Mouse (Mus musculus): ENCODE measurements around the gene Diexf. TPM values are rescaled to one million over a fixed set of nuclear protein-coding genes. Genes with fewer than 3 reads are reported as not detected.

The Diexf gene
- total and polyA plus RNA-seq, 2 experiments from 2014 or later, result 3.5 to 8.6 TPM

- H3K4me1 ChIP-seq (ENCODE audit: insufficient read depth, low read length), result peaks cover 12% of the 10 kb centered on the region
- DNase-seq (ENCODE audit: low spot score) (no peak), ATAC-seq (no peak)
- no peak within 1 kb of the TSS for H3K27ac ChIP-seq
- H3K4me3 ChIP-seq (ENCODE audit: low read length), result no peak within 1 kb of the TSS
- H3K9me3 ChIP-seq (ENCODE audit: low read length), result no peaks in the 10 kb centered on the region
- whole genome bisulfite sequencing, result 92% methylated on average over 3 of the region's 3 CpGs
- no peaks in the 10 kb centered on the region for H3K27me3 ChIP-seq (ENCODE audit: insufficient read depth, low read length)
- no peak within 1 kb of the TSS for H3K4me2 ChIP-seq (ENCODE audit: low read depth, low read length)
- no peak within 1 kb of the TSS for H3K9ac ChIP-seq (replicated peaks; ENCODE audit: low read length)
- TF ChIP-seq CTCF (IDR thresholded peaks at IDR 0.05; ENCODE audit: low read depth), result no peak
- H3K36me3 ChIP-seq (ENCODE audit: insufficient read depth, low read length), result no peaks in the 10 kb centered on the region
Measured at GRCm38 (mm10) chr1:193167746-193168145, 37.7 kb upstream of the Diexf start, which contains the start of gene A130010J15Rik. Gene A130010J15Rik (plus strand): TSS chr1:193168046.

- H3K4me2 ChIP-seq (ENCODE audit: low read depth, low read length), result peak overlapping the region; percentile 36; the same call in 1 of the 2 replicates
- H3K27me3 ChIP-seq (ENCODE audit: insufficient read depth, low read length), result no peaks in the 10 kb centered on the region
- H3K9ac ChIP-seq (replicated peaks; ENCODE audit: low read length), result no peak overlapping the region; the same call in 1 of the 2 replicates
- no peaks in the 10 kb centered on the region for H3K36me3 ChIP-seq (ENCODE audit: insufficient read depth, low read length)
- H3K4me1 ChIP-seq (ENCODE audit: insufficient read depth, low read length), result 0 out of 2 replicates have a peak, but pooled peaks cover 4% of the 10 kb centered on the region
- TF ChIP-seq CTCF (IDR thresholded peaks at IDR 0.05; ENCODE audit: low read depth), result no peak
- DNase-seq (ENCODE audit: low spot score), result no peak
- ATAC-seq, result no peak
- H3K27ac ChIP-seq, result no peak overlapping the region
- no peak overlapping the region for H3K4me3 ChIP-seq (ENCODE audit: low read length)
- H3K9me3 ChIP-seq (ENCODE audit: low read length), result no peaks in the 10 kb centered on the region
- 17% methylated on average over 18 of the region's 18 CpGs for WGBS
Measured at GRCm38 (mm10) chr1:193160317-193161032, 30.4 kb upstream of the Diexf start.

- no peak overlapping the region for H3K4me3 ChIP-seq (ENCODE audit: low read length)
- no peak overlapping the region for H3K9ac ChIP-seq (replicated peaks; ENCODE audit: low read length)
- no peaks in the 10 kb centered on the region for H3K36me3 ChIP-seq (ENCODE audit: insufficient read depth, low read length)
- H3K4me2 ChIP-seq (ENCODE audit: low read depth, low read length), result no peak overlapping the region
- H3K27me3 ChIP-seq (ENCODE audit: insufficient read depth, low read length), result no peaks in the 10 kb centered on the region
- DNase-seq (ENCODE audit: low spot score) (no peak), ATAC-seq (no peak)
- no peaks in the 10 kb centered on the region for H3K9me3 ChIP-seq (ENCODE audit: low read length)
- WGBS, result 60% methylated on average over 1 of the region's 1 CpGs
- no peak for TF ChIP-seq CTCF (IDR thresholded peaks at IDR 0.05; ENCODE audit: low read depth)
- H3K27ac ChIP-seq, result no peak overlapping the region
- H3K4me1 ChIP-seq (ENCODE audit: insufficient read depth, low read length), result 0 out of 2 replicates have a peak, but pooled peaks cover 4% of the 10 kb centered on the region
Measured at GRCm38 (mm10) chr1:193159613-193160012, 29.5 kb upstream of the Diexf start.

- Histone ChIP-seq H3K27me3 (ENCODE audit: insufficient read depth, low read length) (peaks cover 4% of the 10 kb centered on the region; the same call in 1 of the 2 replicates), H3K9ac (replicated peaks; ENCODE audit: low read length) (no peak overlapping the region), H3K27ac (no peak overlapping the region), H3K36me3 (ENCODE audit: insufficient read depth, low read length) (no peaks in the 10 kb centered on the region), H3K4me3 (ENCODE audit: low read length) (no peak overlapping the region), H3K9me3 (ENCODE audit: low read length) (no peaks in the 10 kb centered on the region), H3K4me2 (ENCODE audit: low read depth, low read length) (no peak overlapping the region), H3K4me1 (ENCODE audit: insufficient read depth, low read length) (0 out of 2 replicates have a peak, but pooled peaks cover 4% of the 10 kb centered on the region)
- TF ChIP-seq CTCF (IDR thresholded peaks at IDR 0.05; ENCODE audit: low read depth), result no peak
- WGBS, result 54% methylated on average over 3 of the region's 3 CpGs
- no peak for ATAC-seq
- no peak for DNase-seq (ENCODE audit: low spot score)
Measured at GRCm38 (mm10) chr1:193159163-193159562, 29.1 kb upstream of the Diexf start.

- Histone ChIP-seq H3K27me3 (ENCODE audit: insufficient read depth, low read length) (peaks cover 21% of the 10 kb centered on the region), H3K4me2 (ENCODE audit: low read depth, low read length) (no peak overlapping the region), H3K27ac (no peak overlapping the region), H3K9me3 (ENCODE audit: low read length) (no peaks in the 10 kb centered on the region), H3K4me1 (ENCODE audit: insufficient read depth, low read length) (0 out of 2 replicates have a peak, but pooled peaks cover 4% of the 10 kb centered on the region), H3K4me3 (ENCODE audit: low read length) (no peak overlapping the region), H3K36me3 (ENCODE audit: insufficient read depth, low read length) (no peaks in the 10 kb centered on the region), H3K9ac (replicated peaks; ENCODE audit: low read length) (no peak overlapping the region)
- no peak for DNase-seq (ENCODE audit: low spot score)
- WGBS, result 75% methylated on average over 8 of the region's 8 CpGs
- no peak for ATAC-seq
- no peak for TF ChIP-seq CTCF (IDR thresholded peaks at IDR 0.05; ENCODE audit: low read depth)
Measured at GRCm38 (mm10) chr1:193157111-193157492, 27.0 kb upstream of the Diexf start.

GRCm38 (mm10) chr1:193156316-193157110 is 26.4 kb upstream of the Diexf start:
- no peak for TF ChIP-seq CTCF (IDR thresholded peaks at IDR 0.05; ENCODE audit: low read depth)
- Histone ChIP-seq H3K4me3 (ENCODE audit: low read length) (no peak overlapping the region), H3K27me3 (ENCODE audit: insufficient read depth, low read length) (peaks cover 23% of the 10 kb centered on the region), H3K27ac (no peak overlapping the region), H3K9me3 (ENCODE audit: low read length) (no peaks in the 10 kb centered on the region), H3K36me3 (ENCODE audit: insufficient read depth, low read length) (no peaks in the 10 kb centered on the region), H3K4me1 (ENCODE audit: insufficient read depth, low read length) (0 out of 2 replicates have a peak, but pooled peaks cover 4% of the 10 kb centered on the region), H3K4me2 (ENCODE audit: low read depth, low read length) (no peak overlapping the region), H3K9ac (replicated peaks; ENCODE audit: low read length) (no peak overlapping the region)
- WGBS, result 80% methylated on average over 15 of the region's 15 CpGs
- ATAC-seq (no peak), DNase-seq (ENCODE audit: low spot score) (no peak)
